Mouse (Mus musculus): ENCODE data around the gene Zpr1. TPM values are rescaled to one million over a fixed set of nuclear protein-coding genes. Genes with fewer than 3 reads are reported as not detected.
"Not testable (repeated sequence)": the region's sequence is repeated elsewhere in the genome, so short reads cannot be mapped to it uniquely, and the experiment has no call there.

The Zpr1 gene
- total RNA-seq, 2 experiments from 2014 or later, result 27.9 to 28.5 TPM

DNA sequence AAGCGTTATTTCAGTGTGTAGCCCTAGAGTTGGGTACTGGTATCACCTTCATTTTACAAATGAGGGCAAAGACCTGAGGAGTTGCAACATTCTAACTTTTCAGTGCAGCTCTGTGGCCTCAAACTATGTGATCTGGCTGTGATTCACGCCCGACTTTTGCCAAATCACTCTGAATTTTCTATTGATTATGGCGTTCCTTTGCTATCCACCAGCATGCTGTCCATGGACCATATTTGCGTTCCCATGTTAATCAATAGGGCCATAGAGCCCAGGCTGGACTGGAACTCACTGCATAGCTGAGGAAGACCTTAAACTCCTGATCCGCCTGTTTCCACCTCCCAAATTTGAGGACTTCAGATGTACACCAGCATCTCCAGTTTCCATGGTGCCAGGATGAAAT is 13.8 kb upstream of the Zpr1 start:
- DNase-seq (ENCODE audit: low spot score), result no peak

DNA sequence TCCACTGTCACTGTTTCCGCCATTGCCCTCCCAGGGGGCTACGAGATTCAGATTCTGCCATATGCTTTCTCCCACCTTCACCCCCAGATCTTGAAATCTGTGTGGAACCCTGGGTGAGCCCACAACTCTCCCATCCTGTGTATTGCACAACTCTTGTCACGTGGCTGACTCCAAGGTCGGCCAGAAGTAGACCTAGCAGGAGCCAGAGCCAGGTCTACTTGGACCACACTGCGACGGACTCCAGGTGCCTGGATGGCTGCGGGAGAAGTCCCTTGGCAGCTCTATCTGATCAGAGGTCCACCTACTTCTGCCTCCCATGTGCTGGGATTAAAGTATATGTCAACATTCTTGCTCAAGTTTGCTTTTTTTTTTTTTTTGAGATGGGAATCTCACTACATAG is 11.7 kb upstream of the Zpr1 start:
- no peak for DNase-seq (ENCODE audit: low spot score)

DNA sequence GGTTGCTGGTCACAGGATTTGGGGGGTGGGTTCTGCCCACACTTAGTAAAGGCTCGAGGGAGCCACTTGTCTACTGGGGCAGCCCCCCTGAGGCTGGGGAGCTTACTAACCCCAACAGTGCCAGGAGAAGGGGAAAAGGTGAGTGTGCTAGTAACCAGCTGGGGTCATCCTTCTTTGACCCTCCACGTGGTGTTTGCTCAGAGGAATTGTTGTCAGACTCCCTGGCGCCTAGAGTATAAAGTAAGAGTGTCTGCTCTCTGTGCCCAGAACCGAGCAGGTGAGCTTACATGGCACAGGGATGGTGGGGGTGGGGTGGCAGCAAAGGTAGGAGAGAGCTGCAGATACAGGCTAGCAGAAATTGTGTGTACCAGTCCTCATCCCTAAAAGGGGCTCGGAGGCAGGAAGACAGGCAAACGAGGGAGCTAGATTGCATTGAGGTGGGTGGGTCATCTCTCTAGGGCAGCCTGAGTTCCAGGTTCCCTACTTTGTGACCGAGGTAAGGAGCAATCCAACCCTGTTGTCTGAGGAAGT is 4.5 kb upstream of the Zpr1 start, which contains the start of gene Apoa5:
Gene Apoa5 (plus strand): TSS at position 291 of the 531 bp plus-strand sequence.
- no peak for DNase-seq (ENCODE audit: low spot score)

DNA sequence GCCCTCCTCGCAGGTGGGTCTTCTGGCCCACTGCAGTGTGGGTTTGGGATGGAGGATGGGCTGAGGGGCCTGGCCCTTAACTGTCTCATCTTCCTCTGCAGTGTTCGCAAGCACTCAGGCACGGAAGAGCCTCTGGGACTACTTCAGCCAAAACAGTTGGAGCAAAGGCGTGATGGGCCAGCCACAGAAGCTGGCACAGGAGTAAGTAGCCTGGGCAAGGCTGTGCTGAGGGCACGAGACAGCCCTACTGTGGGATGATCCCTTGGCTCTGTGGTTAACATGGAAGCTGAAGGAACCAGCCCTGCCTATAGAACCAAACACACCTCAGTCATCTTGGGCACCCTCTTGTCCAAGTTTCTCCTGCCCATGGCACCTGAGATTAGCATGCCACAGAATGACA is 3.7 kb upstream of the Zpr1 start:
- DNase-seq (ENCODE audit: low spot score), result no peak

DNA sequence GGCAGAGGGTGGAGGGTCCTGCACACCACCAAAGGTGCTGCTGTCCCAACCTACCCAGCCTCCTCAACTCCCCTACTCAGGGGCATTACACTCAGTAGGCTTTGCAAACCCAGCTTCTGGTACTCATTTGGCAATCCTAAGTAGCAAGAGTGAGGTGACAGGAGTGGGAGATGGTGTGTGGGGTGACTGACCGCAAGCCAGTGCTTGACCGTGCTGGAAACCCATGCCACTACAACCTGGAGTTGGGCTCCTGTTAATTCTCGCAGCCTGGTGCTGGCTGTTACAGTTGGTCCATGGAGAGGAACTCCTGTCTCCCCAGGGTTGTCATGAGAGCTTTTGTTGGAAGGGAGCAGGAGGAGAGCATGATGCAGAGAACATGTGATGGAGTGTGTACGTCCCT is 2.1 kb upstream of the Zpr1 start:
- no peak for DNase-seq (ENCODE audit: low spot score)

DNA sequence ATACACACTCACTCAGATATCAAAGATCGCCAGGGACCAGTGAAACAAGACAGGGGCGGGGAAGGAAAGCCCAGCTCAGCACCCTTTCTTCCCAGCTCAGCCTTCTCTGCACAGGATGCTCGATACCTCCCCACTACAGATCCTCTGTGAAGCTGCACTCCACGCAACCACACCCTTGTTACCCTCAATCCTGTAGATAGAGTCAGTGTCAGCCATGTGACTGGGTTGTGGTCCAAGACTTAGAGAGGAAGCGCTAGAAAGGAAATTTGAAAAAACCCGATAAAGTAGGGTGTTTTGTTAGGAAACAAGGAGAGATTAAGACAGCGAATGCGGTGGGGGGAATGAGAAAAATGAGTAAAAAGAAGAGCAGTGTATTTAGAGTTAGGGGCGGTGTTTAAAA is 794 bp upstream of the Zpr1 start:
- no peak for DNase-seq (ENCODE audit: low spot score)

DNA sequence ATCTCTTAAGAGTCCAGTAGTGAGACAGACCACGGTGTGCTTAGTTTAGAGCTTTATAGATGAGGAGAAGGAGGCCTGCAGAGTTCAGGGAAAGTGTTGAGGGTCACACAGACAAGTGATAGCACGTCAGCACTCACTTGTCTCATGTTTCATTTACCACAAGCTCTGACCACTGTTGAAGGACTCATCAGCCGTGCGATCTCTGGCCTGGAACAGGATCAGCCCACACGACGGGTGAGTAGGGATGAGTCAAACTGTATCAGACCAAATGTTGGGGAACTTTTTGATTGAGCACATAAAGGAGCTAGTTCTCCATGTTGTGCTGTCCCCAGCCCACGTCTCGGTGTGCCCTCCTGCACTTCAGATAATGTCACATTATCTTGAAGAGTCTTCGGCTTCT is 1.6 kb downstream of the Zpr1 start:
- no peak for DNase-seq (ENCODE audit: low spot score)

DNA sequence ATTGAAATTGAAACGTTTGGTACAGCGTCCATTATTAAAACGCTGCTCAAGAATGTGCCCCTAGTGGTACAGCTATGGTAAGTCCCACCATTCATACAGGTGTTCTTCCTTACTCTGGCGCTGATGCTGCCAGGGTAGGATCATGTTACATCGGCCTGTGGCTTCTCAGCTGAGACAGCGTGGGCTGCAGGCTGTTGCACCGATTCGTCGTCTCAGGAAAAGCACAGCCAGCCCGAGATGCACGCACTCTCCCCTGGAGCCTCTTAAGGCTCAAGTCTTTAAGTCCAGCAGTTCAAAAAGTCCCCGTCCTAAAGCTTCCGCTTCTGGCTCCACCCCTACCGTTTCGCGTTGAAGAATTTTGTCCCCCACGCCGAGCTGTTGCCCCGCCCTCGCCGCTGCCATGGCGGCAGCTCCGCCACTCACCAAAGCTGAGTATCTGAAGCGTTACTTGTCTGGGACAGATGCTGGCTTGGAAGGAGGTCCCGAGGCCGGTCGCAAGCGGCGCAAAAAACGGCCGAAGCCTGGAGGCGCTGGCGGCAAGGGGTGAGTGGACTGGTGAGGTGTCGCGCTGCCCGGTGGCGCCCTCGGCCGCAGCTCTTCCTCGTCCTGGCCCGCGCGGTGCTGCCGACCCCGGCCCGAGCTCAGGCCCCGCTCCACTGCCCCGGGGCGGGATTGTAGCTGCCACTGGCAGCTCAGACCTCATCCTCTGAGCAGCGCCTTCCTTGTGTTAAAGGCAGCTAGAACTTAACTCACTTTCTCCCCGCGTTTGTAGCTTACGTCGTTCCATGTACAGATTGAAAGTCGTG is 10.0 kb downstream of the Zpr1 start, which contains the start of gene Bud13:
Gene Bud13 (plus strand): TSS at position 378 of the 806 bp plus-strand sequence.
- peak; percentile 96 for DNase-seq (ENCODE audit: low spot score)

DNA sequence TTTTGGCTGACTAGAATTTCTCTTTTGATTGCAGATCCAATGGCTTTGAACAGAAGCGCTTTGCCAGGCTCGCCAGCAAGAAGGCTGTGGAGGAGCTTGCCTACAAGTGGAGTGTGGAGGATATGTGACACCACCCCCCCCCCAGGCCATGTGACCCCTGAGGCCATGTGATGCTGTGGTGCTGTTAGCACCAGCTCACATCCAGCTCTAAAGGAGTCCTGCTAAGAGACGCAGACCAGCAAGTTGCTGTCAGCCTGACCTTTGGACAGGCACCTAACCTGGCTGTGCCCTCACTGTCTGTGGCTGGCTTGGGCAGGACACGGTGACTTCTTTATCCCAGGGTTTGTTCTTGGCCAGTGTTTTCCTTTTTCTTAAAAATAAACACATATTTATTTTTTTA is 25.5 kb downstream of the Zpr1 start:
- no peak for DNase-seq (ENCODE audit: low spot score)

DNA sequence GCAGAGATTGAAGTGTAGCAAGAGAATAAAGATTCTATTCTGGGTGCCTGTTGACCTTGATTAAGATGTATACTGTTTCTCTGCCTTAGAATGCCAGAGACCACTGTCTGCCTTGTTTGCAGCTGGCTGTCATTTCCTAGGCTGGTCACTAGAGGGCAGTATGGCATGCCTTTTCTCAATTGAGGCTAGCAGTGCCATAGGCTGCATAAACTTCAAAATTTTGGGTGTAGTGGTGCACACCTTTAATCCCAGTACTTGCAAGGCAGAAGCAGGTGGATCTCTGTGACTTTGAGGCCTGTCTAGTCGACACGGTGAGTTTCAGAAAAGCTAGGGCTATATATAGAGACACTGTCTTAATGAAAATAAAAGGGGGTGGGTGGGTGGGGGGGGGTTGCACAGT is 29.3 kb downstream of the Zpr1 start:
- DNase-seq (ENCODE audit: low spot score), result peak; percentile 38

DNA sequence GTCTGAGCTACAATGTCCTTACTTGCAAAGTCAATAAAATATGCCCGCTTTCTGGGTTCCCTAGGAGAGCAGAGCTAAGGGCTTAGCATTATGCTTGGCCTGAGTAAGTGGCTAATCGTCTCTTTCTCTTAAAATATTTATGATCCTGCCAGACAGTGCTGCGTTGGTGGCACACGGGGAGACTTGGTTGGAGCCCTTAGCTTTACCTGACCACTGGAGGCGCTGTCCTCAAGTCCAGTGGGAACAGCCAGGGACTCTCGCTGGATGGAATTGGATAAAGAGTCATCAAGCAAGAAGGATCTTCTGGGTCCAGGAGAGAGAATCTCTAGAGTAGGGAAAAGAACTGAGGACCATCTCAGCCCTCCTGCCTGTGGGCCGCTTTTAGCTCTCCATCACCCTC is 36.3 kb downstream of the Zpr1 start:
- DNase-seq (ENCODE audit: low spot score), result no peak

DNA sequence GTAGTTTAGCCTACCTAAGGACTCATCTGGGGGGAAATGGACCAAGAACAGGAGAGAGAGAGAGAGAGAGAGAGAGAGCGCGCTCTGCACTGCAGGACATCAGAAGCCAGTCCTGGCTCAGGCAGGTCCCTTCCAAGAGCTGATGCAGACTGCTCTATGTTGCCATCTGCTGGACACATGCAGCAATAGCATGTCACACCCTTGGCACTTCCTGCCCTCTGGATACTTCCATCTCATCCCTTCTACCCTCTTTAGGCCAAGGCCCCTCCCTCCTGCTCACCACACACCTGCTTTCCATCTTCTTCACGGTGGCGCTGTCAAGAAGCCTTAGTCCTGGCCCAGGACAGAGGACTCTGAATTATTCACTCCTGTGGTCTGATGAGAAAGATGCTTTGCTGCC is 41.6 kb downstream of the Zpr1 start:
- DNase-seq (ENCODE audit: low spot score), result peak; percentile 62

DNA sequence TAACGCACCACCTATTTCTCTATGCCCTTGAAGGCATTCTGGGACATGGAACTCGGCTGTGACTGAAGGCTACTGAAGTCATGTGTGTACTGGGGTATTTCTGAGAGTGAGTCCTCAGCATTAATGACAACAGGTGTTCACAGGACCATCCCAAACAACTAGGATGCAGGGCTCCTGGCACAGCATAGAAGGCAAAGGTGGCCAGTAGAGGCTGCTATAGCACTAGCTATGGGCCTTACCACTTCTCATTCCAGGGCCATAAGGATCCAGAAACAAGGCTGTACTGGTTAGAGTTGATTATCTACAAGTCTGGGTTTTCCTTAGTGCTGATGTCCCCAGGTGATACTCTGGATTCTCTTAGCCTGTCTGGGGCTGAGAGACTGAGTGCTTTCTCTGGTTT is 42.1 kb downstream of the Zpr1 start:
- no peak for DNase-seq (ENCODE audit: low spot score)

DNA sequence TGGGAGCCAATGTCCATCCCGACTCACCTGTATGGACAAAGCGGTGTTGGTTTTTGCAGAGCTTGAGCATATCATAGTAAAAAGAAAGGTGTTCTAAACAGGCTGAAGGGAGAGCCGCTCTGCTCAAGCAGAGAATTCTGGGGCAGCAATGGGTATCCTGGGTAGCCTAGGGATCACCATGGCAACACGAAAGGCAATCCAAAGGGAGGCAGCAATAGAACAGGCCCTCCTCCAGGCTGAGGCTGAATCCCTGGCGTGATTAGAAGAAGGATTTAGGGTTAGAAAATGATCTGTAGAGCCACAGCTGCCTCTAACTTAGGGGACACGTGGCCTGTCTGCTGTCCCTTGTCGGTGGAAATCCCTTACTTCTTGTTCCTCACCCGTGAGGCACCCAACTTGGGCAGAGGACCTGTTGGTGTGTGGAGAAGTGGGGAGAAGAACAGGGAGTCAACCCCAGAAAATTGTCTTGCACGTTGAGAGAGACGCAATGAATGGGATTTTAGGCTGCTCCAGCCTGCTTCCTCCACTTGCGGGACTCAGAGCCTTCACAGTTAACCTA is 43.0 kb downstream of the Zpr1 start:
- DNase-seq (ENCODE audit: low spot score), result no peak

DNA sequence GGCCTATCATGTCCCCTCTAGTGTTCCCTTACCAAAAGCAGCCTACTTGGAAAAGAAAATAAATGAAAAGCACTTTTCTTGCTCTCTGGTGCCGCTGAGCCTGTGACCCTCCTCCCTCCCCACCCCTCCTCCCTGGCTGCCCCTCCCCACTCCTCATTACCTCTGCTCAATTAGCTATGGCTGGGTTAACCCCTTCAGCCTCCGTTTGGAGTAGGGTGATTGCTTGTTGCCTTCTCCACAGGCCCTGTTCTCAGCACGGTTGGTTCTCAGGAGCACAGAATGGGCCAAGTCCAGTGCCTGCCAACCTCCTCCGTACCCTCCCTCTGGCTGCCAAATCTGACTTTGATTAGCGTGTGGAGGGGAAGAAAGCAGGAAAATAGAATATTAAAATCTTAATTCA is 43.5 kb downstream of the Zpr1 start:
- DNase-seq (ENCODE audit: low spot score), result no peak

DNA sequence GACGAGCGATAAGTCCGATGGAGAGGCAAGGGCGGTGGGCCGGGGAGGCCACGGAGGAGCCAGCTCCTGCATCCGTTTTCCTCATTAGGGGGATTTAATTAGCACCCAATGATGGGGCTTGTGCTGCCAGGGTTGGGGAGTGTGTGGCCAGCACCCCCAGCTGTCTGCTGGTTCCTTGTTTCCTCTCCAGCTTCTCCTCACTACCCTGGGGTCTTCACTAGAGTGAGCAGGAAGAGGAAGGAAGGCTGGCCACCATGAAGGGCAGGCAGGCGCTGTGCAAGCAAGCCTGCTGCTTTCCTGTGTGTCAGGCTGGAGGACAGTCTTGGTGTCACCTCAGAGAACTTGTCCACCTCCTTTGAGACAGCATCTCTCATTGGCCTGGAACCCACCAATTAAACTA is 44.0 kb downstream of the Zpr1 start:
- DNase-seq (ENCODE audit: low spot score), result no peak

DNA sequence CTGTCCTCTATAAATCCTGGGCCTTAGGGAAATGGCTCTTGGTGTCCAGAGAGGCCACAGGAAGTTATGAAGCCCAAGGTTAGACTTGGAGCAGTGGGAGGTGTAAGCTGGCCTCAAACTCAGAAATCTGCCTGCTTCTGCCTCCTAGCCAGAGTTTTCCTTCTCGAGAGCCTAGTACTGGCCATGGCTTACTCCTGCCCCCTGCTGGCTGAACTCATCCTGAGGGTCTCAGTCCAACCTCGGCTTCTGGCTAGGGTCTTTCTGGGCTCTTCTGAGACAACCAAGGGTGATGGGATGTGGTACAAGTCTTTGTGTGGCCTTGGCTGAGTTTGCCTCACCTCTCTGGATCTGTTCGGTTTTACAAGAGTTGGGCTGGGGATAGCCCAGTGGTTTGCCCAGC is 45.1 kb downstream of the Zpr1 start:
- DNase-seq (ENCODE audit: low spot score), result no peak

DNA sequence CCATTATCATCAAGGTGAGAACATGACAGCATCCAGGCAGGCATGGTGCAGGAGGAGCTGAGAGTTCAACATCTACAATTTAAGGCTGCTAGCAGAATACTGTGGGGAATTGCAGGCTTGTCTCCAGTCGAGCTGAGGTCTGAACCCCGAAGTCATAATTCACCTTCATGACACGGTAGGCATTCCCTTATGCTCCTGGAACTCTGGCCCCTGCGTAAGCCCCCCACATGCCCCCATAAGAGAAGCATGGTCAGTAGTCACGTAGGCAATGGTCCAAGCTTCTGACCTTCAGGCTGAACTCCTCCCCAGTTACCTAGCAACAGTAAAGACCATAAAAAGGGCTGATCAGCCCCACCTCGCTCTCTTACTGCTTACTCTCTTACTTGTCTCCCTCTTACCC is 47.0 kb downstream of the Zpr1 start, which contains the start of gene 4931429L15Rik:
Gene 4931429L15Rik (minus strand): TSS at position 101 of the 400 bp plus-strand sequence.
- not testable (repeated sequence) for DNase-seq (ENCODE audit: low spot score)

DNA sequence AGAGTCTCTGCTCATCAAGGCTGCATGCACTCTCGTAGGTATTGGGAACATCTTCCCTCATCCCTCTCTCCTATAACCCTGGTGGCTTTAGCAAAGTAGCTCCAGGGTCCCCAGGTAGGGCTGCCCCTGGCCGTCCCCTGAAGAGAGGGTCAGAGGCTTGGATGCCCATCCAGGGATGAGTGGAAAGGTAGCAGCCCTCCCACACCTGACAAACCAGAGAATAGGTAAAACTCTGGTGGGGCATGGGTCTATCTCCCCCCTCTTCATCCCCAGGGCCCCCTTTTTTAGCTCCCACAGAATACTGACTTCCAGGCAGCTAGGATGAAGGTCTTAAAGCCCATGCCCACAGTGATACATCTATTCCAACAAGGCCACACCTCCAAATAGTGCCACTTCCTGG is 47.6 kb downstream of the Zpr1 start:
- DNase-seq (ENCODE audit: low spot score), result no peak

DNA sequence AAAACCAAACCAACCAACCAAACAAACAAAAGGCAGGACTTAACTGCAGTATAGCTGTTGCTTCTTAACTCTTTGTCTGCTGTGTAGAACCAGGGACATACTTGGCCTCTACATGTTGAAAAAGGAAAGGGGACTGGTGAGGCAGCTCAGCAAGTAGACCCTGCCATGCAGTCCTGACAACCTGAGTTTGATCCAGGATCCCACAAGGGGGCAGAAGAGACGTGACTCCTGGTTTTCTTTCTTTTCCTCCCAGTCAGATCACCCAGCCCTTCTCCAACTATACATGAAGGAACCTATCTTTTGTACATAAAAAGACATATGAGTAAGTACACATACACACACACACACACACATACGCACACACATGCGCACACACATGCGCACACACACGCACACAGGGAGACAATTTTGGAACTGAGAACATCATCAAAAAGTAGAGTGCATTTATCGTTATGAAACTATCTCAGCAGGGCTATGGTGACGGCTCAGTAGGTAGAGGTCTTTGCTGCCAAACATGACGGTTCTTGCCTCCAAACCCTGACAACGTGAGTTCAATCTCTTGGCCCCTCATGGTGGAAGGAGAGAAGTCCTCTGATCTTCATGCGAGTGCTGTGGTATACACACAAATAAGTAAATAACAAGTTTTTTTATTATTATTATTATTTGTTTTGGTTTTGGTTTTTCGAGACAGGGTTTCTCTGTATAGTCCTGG is 54.0 kb downstream of the Zpr1 start:
- DNase-seq (ENCODE audit: low spot score), result no peak

DNA sequence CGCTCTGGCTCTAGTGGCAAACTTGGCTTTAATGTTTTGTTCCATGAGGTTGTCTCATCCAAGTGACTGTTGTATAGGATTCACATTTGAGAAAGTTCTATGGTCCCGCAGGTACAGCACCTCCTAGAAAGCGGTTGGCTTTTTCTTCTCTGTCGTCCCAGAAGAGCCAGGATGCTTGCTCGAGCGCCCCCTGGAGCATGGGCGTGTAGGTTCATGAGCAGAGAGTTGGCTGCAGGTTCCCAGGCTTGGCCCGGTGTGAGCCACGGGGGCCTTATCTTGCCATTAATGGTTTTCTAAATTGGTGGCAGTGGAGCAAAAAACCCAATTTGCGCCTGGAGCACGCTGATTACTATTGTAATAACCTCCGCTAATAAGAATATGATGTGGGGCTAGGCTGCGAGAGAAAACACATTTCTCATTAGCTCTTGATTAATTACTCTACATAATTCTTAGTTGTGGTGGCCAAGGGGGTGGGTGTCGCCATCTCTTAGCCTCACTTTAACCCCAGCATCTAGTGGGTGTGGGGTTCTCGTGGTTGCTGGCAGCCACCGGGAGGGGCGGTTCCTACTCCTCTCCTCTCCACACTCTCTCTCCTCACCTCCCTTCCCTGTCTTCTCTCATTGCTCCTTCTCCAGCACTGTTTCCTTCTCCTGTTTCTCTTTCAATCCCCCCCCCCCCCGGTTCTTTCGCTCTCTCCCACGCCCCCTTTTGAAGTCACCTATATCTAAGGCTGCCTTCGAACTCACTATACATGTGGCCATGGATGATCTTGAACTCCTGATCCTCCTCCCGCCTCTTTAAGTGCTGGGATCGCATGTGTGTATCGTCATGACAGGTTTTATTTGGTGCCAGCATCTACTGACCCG is 55.1 kb downstream of the Zpr1 start:
- no peak for DNase-seq (ENCODE audit: low spot score)

Data from gastrocnemius, adult 18-20 months (tissue).